Mouse (Mus musculus): Measurements from ENCODE around the gene Foxi3.

DNA sequence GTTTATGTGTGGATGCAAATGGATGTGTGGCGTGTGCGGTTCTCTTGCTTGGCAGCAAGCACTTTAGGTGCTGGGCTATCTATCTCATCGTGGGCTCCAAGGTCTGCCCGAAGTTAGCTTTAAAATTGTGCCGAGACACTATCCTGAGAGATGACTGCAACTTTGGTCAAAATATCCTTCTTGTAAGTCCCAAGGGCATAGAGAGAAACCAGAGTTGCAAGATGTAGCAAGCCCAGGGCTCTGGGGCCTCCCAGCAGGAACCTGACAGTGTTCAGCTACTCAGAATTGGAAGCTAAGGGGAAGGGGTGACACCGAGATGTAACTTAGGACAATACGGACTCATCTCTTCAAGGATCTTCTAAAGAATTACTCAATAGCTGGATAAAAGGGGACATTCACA, 46.8 kb upstream of the Foxi3 start:
- no peak for TF ChIP-seq CTCF (IDR thresholded peaks at IDR 0.05; ENCODE audit: extremely low read depth, insufficient read depth, insufficient read length, insufficient replicate concordance)
- TF ChIP-seq POLR2A (IDR thresholded peaks at IDR 0.05; ENCODE audit: low read depth, low read length), result no peak

All from spleen, adult 2 months (tissue).